Mouse (Mus musculus) CH12.LX (cell line): Measurements from ENCODE around the gene Lysmd3. TPM values are rescaled to one million over a fixed set of nuclear protein-coding genes. Genes with fewer than 3 reads are reported as not detected.

Experiments
- DNase-seq: peaks from one replicate; pipeline ENCODE4 v3.0.0-alpha.2; 2013; ENCODE audit errors: extremely low read depth
- H3K27ac ChIP-seq: 2 replicates; pipeline ENCODE4 v1.5.1; 2012; ENCODE audit warnings: low read depth, mild to moderate bottlenecking, control low read depth, moderate library complexity; ENCODE audit not compliant: insufficient read depth
- H3K27me3 ChIP-seq: replicated peaks from 2 replicates; pipeline ENCODE3; 2012; ENCODE audit warnings: inconsistent platforms
- H3K36me3 ChIP-seq, 2 experiments: replicated peaks in 1 of 2; 2 replicates each; pipeline versions ENCODE3 to v1.6.1; 2012; ENCODE audit warnings: inconsistent platforms in 1 of 2, low read length in 1 of 2, mild to moderate bottlenecking in 1 of 2, mixed read lengths in 1 of 2, moderate library complexity in 1 of 2; ENCODE audit not compliant: control insufficient read depth in 1 of 2, insufficient read depth in 1 of 2
- H3K4me1 ChIP-seq, 2 experiments: 2 replicates each; pipeline ENCODE4 v1.6.1; 2012; ENCODE audit warnings: inconsistent platforms in 1 of 2, moderate library complexity in 1 of 2; ENCODE audit not compliant: insufficient read depth in 2 of 2, control insufficient read depth in 1 of 2
- H3K4me2 ChIP-seq: 2 replicates; pipeline ENCODE4 v1.6.1; 2012; ENCODE audit warnings: low read depth, mild to moderate bottlenecking, control low read depth; ENCODE audit not compliant: poor library complexity, insufficient read depth, severe bottlenecking
- H3K4me3 ChIP-seq, 3 experiments: fragments of 150-350 bp in 1 of 3; sonication (generic) in 1 of 3; replicated peaks in 1 of 3; 2 replicates each; pipeline versions ENCODE3 to v1.5.1; 2011 to 2012; ENCODE audit warnings: low read depth in 2 of 3, low read length in 2 of 3, mild to moderate bottlenecking in 2 of 3, moderate library complexity in 2 of 3, control low read depth in 1 of 3, improper control_type of control experiment in 1 of 3, inconsistent platforms in 1 of 3, mixed read lengths in 1 of 3; ENCODE audit not compliant: poor library complexity in 1 of 3
- H3K79me2 ChIP-seq: replicated peaks from 2 replicates; pipeline ENCODE4 v1.6.1; 2012; ENCODE audit warnings: mild to moderate bottlenecking, moderate library complexity; ENCODE audit not compliant: control insufficient read depth, poor library complexity, insufficient read depth, severe bottlenecking; ENCODE audit errors: extremely low read depth
- H3K9ac ChIP-seq: 2 replicates; pipeline ENCODE4 v1.6.1; 2012; ENCODE audit warnings: low read depth, mild to moderate bottlenecking, control low read depth, moderate library complexity; ENCODE audit not compliant: insufficient read depth
- H3K9me3 ChIP-seq: replicated peaks from 2 replicates; pipeline ENCODE3; 2012; ENCODE audit warnings: low read length, inconsistent platforms, mixed read lengths
- CHD2 ChIP-seq: IDR thresholded peaks from 2 replicates; pipeline ENCODE4 v1.6.1; 2011; ENCODE audit warnings: low read length, improper control_type of control experiment
- ELF1 ChIP-seq: IDR thresholded peaks from 2 replicates; pipeline ENCODE4 v1.6.1; 2014; ENCODE audit warnings: low read depth, mild to moderate bottlenecking, inconsistent platforms, low read length, improper control_type of control experiment
- ETS1 ChIP-seq: conservative IDR thresholded peaks from 2 replicates; pipeline ENCODE4 v1.6.1; 2012; ENCODE audit warnings: low read depth, mild to moderate bottlenecking, inconsistent platforms, low read length, improper control_type of control experiment, moderate library complexity
- HCFC1 ChIP-seq: IDR thresholded peaks from 2 replicates; pipeline ENCODE4 v1.6.1; 2012; ENCODE audit warnings: low read depth, mild to moderate bottlenecking, inconsistent platforms, low read length, improper control_type of control experiment
- IRF4 ChIP-seq: IDR thresholded peaks from 2 replicates; pipeline ENCODE4 v1.6.1; 2014; ENCODE audit warnings: low read depth, mild to moderate bottlenecking, inconsistent platforms, low read length, improper control_type of control experiment
- JUN ChIP-seq: IDR thresholded peaks from 2 replicates; pipeline ENCODE4 v1.6.1; 2011; ENCODE audit warnings: low read depth, mild to moderate bottlenecking, low read length, improper control_type of control experiment, moderate library complexity; ENCODE audit not compliant: insufficient read depth
- KAT2A ChIP-seq: IDR thresholded peaks from 2 replicates; pipeline ENCODE4 v1.6.1; 2012; ENCODE audit warnings: low read length, improper control_type of control experiment, inconsistent platforms; ENCODE audit not compliant: insufficient replicate concordance
- MAFK ChIP-seq: IDR thresholded peaks from 2 replicates; pipeline ENCODE4 v1.6.1; 2011; ENCODE audit warnings: low read length, improper control_type of control experiment; ENCODE audit not compliant: insufficient replicate concordance
- MAX ChIP-seq: IDR thresholded peaks from 2 replicates; pipeline ENCODE4 v1.6.1; 2011; ENCODE audit warnings: low read length, improper control_type of control experiment
- MAZ ChIP-seq: IDR thresholded peaks from 2 replicates; pipeline ENCODE4 v1.6.1; 2012; ENCODE audit warnings: low read depth, mild to moderate bottlenecking, inconsistent platforms, low read length, improper control_type of control experiment, moderate library complexity
- MEF2A ChIP-seq: IDR thresholded peaks from 2 replicates; pipeline ENCODE4 v1.6.1; 2014; ENCODE audit warnings: low read depth, mild to moderate bottlenecking, inconsistent platforms, low read length, improper control_type of control experiment, borderline replicate concordance
- MXI1 ChIP-seq: IDR thresholded peaks from 2 replicates; pipeline ENCODE4 v1.6.1; 2011; ENCODE audit warnings: mild to moderate bottlenecking, low read depth, low read length, improper control_type of control experiment
- NELFE ChIP-seq: IDR thresholded peaks from 2 replicates; pipeline ENCODE4 v1.6.1; 2011; ENCODE audit warnings: low read depth, low read length, improper control_type of control experiment
- NRF1 ChIP-seq: IDR thresholded peaks from 2 replicates; pipeline ENCODE4 v1.6.1; 2014; ENCODE audit warnings: low read depth, mild to moderate bottlenecking, inconsistent platforms, low read length, improper control_type of control experiment, moderate library complexity
- POLR2A ChIP-seq: IDR thresholded peaks from 2 replicates; pipeline ENCODE4 v1.6.1; 2011; ENCODE audit warnings: low read depth, mild to moderate bottlenecking, improper control_type of control experiment, low read length
- POLR2AphosphoS2 ChIP-seq: IDR thresholded peaks from 2 replicates; pipeline ENCODE4 v1.6.1; 2011; ENCODE audit warnings: low read depth, low read length, improper control_type of control experiment
- RAD21 ChIP-seq: IDR thresholded peaks from 2 replicates; pipeline ENCODE4 v1.6.1; 2011; ENCODE audit warnings: low read depth, mild to moderate bottlenecking, low read length, improper control_type of control experiment, moderate library complexity
- RCOR1 ChIP-seq: conservative IDR thresholded peaks from 2 replicates; pipeline ENCODE4 v1.6.1; 2012; ENCODE audit warnings: low read depth, mild to moderate bottlenecking, inconsistent platforms, low read length, improper control_type of control experiment
- SIN3A ChIP-seq: IDR thresholded peaks from 2 replicates; pipeline ENCODE4 v1.6.1; 2012; ENCODE audit warnings: low read length, improper control_type of control experiment, inconsistent platforms
- SMC3 ChIP-seq: IDR thresholded peaks from 2 replicates; pipeline ENCODE4 v1.6.1; 2011; ENCODE audit warnings: low read depth, low read length, improper control_type of control experiment
- TBP ChIP-seq: conservative IDR thresholded peaks from 2 replicates; pipeline ENCODE4 v1.6.1; 2011; ENCODE audit warnings: low read depth, low read length, improper control_type of control experiment
- TCF12 ChIP-seq: IDR thresholded peaks from 2 replicates; pipeline ENCODE4 v1.6.1; 2014; ENCODE audit warnings: low read depth, mild to moderate bottlenecking, inconsistent platforms, low read length, improper control_type of control experiment
- ZC3H11A ChIP-seq: IDR thresholded peaks from 2 replicates; pipeline ENCODE4 v1.6.1; 2012; ENCODE audit warnings: low read depth, mild to moderate bottlenecking, inconsistent platforms, low read length, improper control_type of control experiment
- ZMIZ1 ChIP-seq: IDR thresholded peaks from 2 replicates; pipeline ENCODE4 v1.6.1; 2012; ENCODE audit warnings: low read depth, mild to moderate bottlenecking, inconsistent platforms, low read length, improper control_type of control experiment
- ZNF384 ChIP-seq: IDR thresholded peaks from 2 replicates; pipeline ENCODE4 v1.6.1; 2012; ENCODE audit warnings: low read depth, low read length, improper control_type of control experiment, inconsistent platforms
- dilution Hi-C: fragments of 300-500 bp; cut with MboI; formaldehyde crosslinking; loops from 2 replicates; pipeline ENCODE4 v1.14.3; 2020; ENCODE audit warnings: low sequenced_read_pairs; ENCODE audit not compliant: extremely low pct_unique_long_range_greater_than_20kb, extremely low pct_ligation_motif_present
- in situ Hi-C: fragments of 300-500 bp; cut with MboI; formaldehyde crosslinking; loops from 3 replicates; pipeline ENCODE4 v1.14.3; 2019; ENCODE audit warnings: low sequenced_read_pairs, low pct_ligation_motif_present, low pct_unique_long_range_greater_than_20kb, mixed read lengths
- polyA plus RNA-seq: library from polyadenylated mRNA; unstranded; fragments of >175 nt; gene quantifications from 2 replicates; pipeline ENCODE4 v1.2.1, GENCODE M21; 2012; ENCODE audit warnings: low read depth; ENCODE audit not compliant: insufficient read length
- total RNA-seq, 2 experiments: library from RNA; depleted of rRNA; stranded (reverse); fragments of 300-350 nt in 1 of 2; fragments of >200 nt in 1 of 2; gene quantifications; 2 replicates each; pipeline ENCODE4 v1.2.3; 2012 to 2014

Lysmd3 gene
- total RNA-seq (2012; rRNA removed) (12.4 and 15.1 TPM in 2 replicates), total RNA-seq (2014; rRNA removed) (17.7 and 19.7 TPM in 2 replicates), polyA plus RNA-seq (7.3 and 9.0 TPM in 2 replicates)

- Histone ChIP-seq H3K36me3 (peaks cover 2 to 3% of the 10 kb centered on the region in 2 experiments), H3K27ac (peak within 1 kb of the TSS; percentile 25; the same call in 1 of the 2 replicates), H3K9me3 (peaks cover 4% of the 10 kb centered on the region), H3K79me2 (peaks cover 11% of the 10 kb centered on the region), H3K4me2 (peak within 1 kb of the TSS; percentile 91), H3K9ac (peak within 1 kb of the TSS; percentile 63), H3K4me3 (peak within 1 kb of the TSS; percentile 73 to 94 (median 81)), H3K4me1 (peaks cover 7 to 13% of the 10 kb centered on the region in 2 experiments; a peak in 3 of 4 replicates), H3K27me3 (no peaks in the 10 kb centered on the region)
- DNase-seq = peak; percentile 80
- dilution Hi-C loops (no loop called here), in situ Hi-C loops (no loop called here)
- TF ChIP-seq NELFE (peak; percentile 85), IRF4 (peak; percentile 24; the same call in 1 of the 2 replicates), MAX (peak; percentile 23; the same call in 1 of the 2 replicates), JUN (no peak), MAFK (no peak), RCOR1 (0 out of 2 replicates have a peak, but pooled peaks have one; percentile 28), SIN3A (peak; percentile 74), MEF2A (peak; percentile 44; the same call in 1 of the 2 replicates), TBP (0 out of 2 replicates have a peak, but pooled peaks have one; percentile 24), ZNF384 (no peak), ZC3H11A (no peak), ELF1 (peak; percentile 81), ZMIZ1 (peak; percentile 80), MAZ (no peak; the same call in 1 of the 2 replicates), SMC3 (no peak), NRF1 (peak; percentile 91), CHD2 (no peak), TCF12 (peak; percentile 62), ETS1 (0 out of 2 replicates have a peak, but pooled peaks have one; percentile 10), POLR2AphosphoS2 (peak; percentile 54; the same call in 1 of the 2 replicates), HCFC1 (peak; percentile 41; the same call in 1 of the 2 replicates), KAT2A (no peak), POLR2A (peak; percentile 81), RAD21 (no peak), MXI1 (peak; percentile 70; the same call in 1 of the 2 replicates)
These were observed at the start of gene Lysmd3 for GRCm38 (mm10) chr13:81657351-81658052. Lysmd3 (plus strand) TSS chr13:81657663.
